In the genomic region with DNA sequence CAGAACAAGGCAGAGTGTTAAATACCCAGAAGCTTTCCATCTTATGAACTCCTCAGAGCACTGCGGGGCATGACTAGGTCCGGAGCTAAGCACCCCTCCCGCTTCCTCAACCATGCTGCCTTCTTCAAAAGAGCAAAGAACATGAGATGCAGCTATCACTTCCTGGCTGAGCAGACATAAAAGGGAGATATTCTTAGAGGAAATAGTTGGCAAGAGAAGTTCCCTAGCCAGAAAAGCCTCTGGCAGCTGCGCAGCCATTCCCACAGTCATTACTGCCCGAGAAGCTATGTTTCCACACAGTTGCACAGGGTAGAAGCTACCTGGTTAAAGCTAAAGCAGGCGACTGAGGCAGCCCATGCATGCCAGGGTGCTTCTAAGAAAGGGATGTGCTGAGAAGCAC, we compare ENCODE assay signal across 13 mouse cellular contexts. TPM values are rescaled to one million over a fixed set of nuclear protein-coding genes. Genes with fewer than 3 reads are reported as not detected.
DNase-seq lines count a peak whose midpoint lies in the region; ATAC-seq lines count a peak whose summit lies in the region.
"Had no signal": no experiment of that assay in that cellular context is flagged by ENCODE, and none has a peak within 500 bp of the region (broad histone marks: within the 10 kb centered on the region; RNA-seq: fewer than 3 reads in every experiment).

No protein-coding gene starts in this region.

- no peak overlapping the region for H3K9ac ChIP-seq in heart, embryonic 13.5 days
- H3K9ac ChIP-seq in hindbrain, embryonic 14.5 days, result no peak overlapping the region
- H3K9ac ChIP-seq: forebrain, embryonic 12.5 days; limb, embryonic 15.5 days; midbrain, embryonic 12.5 days had no signal

- no peaks in the 10 kb centered on the region for H3K9me3 ChIP-seq in heart, embryonic 13.5 days
- H3K9me3 ChIP-seq in megakaryocyte, embryonic 14.5 days, result no peaks in the 10 kb centered on the region
- no peaks in the 10 kb centered on the region for H3K9me3 ChIP-seq in hindbrain, embryonic 14.5 days (ENCODE audit: control insufficient read depth, low read length)
- H3K9me3 ChIP-seq: forebrain, embryonic 12.5 days; limb, embryonic 15.5 days; midbrain, embryonic 12.5 days had no signal

- H3K4me3 ChIP-seq in heart, embryonic 13.5 days, result no peak overlapping the region
- peak overlapping the region; percentile 82 for H3K4me3 ChIP-seq in megakaryocyte, embryonic 14.5 days (replicated peaks)
- no peak overlapping the region for H3K4me3 ChIP-seq in hindbrain, embryonic 14.5 days (replicated peaks; ENCODE audit: low read length)
- H3K4me3 ChIP-seq: forebrain, embryonic 12.5 days; limb, embryonic 15.5 days; midbrain, embryonic 12.5 days had no signal

- no peaks in the 10 kb centered on the region for H3K27me3 ChIP-seq in heart, embryonic 13.5 days (replicated peaks)
- no peaks in the 10 kb centered on the region for H3K27me3 ChIP-seq in megakaryocyte, embryonic 14.5 days (replicated peaks)
- no peaks in the 10 kb centered on the region for H3K27me3 ChIP-seq in hindbrain, embryonic 14.5 days (ENCODE audit: control insufficient read depth, insufficient read depth, low read length)
- H3K27me3 ChIP-seq: forebrain, embryonic 12.5 days; limb, embryonic 15.5 days; midbrain, embryonic 12.5 days had no signal

- DNase-seq in heart, postnatal 25 days (ENCODE audit: low spot score), result no peak
- peak; percentile 63 for DNase-seq in CD4-positive helper T cell, adult 2 months (ENCODE audit: low read depth, low spot score)
- DNase-seq in T-cell, adult 2 months (ENCODE audit: low spot score), result peak; percentile 65
- no peak for DNase-seq in cerebellum, postnatal 10 days
- no peak for DNase-seq in right cerebral cortex, postnatal 36 days (ENCODE audit: low spot score in 2 of 2)
- DNase-seq in hindbrain, embryonic 14.5 days (ENCODE audit: low spot score), result no peak
- DNase-seq: embryo, embryonic 11 days; kidney, adult 9 months had no signal

- H3K4me2 ChIP-seq in heart, embryonic 13.5 days, result 0 out of 2 replicates have a peak overlapping the region, but pooled peaks have one; percentile 11
- H3K4me2 ChIP-seq in hindbrain, embryonic 14.5 days (replicated peaks), result no peak overlapping the region
- H3K4me2 ChIP-seq: forebrain, embryonic 12.5 days; limb, embryonic 15.5 days; midbrain, embryonic 12.5 days had no signal

- H3K4me1 ChIP-seq in heart, embryonic 13.5 days, result peaks cover 69% of the 10 kb centered on the region
- H3K4me1 ChIP-seq in megakaryocyte, embryonic 14.5 days, result peaks cover 99% of the 10 kb centered on the region
- no peaks in the 10 kb centered on the region for H3K4me1 ChIP-seq in hindbrain, embryonic 14.5 days (replicated peaks; ENCODE audit: control insufficient read depth, insufficient read depth, low read length)
- H3K4me1 ChIP-seq: forebrain, embryonic 12.5 days; midbrain, embryonic 12.5 days had no signal

- ATAC-seq in heart, embryonic 13.5 days (ENCODE audit: extremely low read depth, insufficient number of reproducible peaks, low FRiP score, low TSS enrichment), result no peak
- no peak for ATAC-seq in hindbrain, embryonic 14.5 days (ENCODE audit: low FRiP score)

- peak overlapping the region; percentile 31; the same call in 1 of the 2 replicates for H3K27ac ChIP-seq in heart, embryonic 13.5 days (replicated peaks)
- no peak overlapping the region for H3K27ac ChIP-seq in hindbrain, embryonic 14.5 days
- H3K27ac ChIP-seq: forebrain, embryonic 12.5 days; limb, embryonic 15.5 days; midbrain, embryonic 12.5 days had no signal

- 61% methylated on average over 6 of the region's 6 CpGs for WGBS in heart, embryonic 13.5 days
- 79% methylated on average over 6 of the region's 6 CpGs for WGBS in hindbrain, embryonic 14.5 days

- intact Hi-C loops in heart, postnatal 25 days (cut with DNase I), result no loop called here

- H3K36me3 ChIP-seq in heart, embryonic 13.5 days, result no peaks in the 10 kb centered on the region
- H3K36me3 ChIP-seq in megakaryocyte, embryonic 14.5 days (replicated peaks; ENCODE audit: low read length), result peaks cover 27% of the 10 kb centered on the region
- H3K36me3 ChIP-seq in hindbrain, embryonic 14.5 days (replicated peaks; ENCODE audit: control insufficient read depth, insufficient read depth), result no peaks in the 10 kb centered on the region
- H3K36me3 ChIP-seq: forebrain, embryonic 12.5 days; limb, embryonic 15.5 days; midbrain, embryonic 12.5 days had no signal

RNA-seq across cellular contexts. Expression of a gene that starts 20.6 kb away (rescaled TPM):
- polyA plus RNA-seq in heart, embryonic 13.5 days (2015; fragmentation: Nextera tagmentation; extraction: Ambion mirVana), result 31.2 and 31.4 TPM in 2 replicates
- total RNA-seq in heart, postnatal 25 days (2021), result 10 to 100 TPM; 23.6 to 24.9 TPM
- 1.5 TPM in 1 of 2 replicates, not detected in the other for polyA plus RNA-seq in megakaryocyte, embryonic 14.5 days (2012; ENCODE audit: insufficient read depth, low replicate concordance)
- polyA plus RNA-seq in hindbrain, embryonic 14.5 days (2014; fragmentation: Nextera tagmentation; extraction: Ambion mirVana), result 6.2 and 6.8 TPM in 2 replicates

Comparison
In these comparisons a context has a peak if more than half of its experiments do, and no peak if none do; other contexts are left out.
1. DNase-seq: peak in CD4-positive helper T cell, adult 2 months (single experiment) and T-cell, adult 2 months (single experiment); none in heart, postnatal 25 days (single experiment), cerebellum, postnatal 10 days (0 of 2), right cerebral cortex, postnatal 36 days (0 of 2) and hindbrain, embryonic 14.5 days (single experiment).